Comparison of ENCODE assay signal across 8 mouse cellular contexts in the genomic region with DNA sequence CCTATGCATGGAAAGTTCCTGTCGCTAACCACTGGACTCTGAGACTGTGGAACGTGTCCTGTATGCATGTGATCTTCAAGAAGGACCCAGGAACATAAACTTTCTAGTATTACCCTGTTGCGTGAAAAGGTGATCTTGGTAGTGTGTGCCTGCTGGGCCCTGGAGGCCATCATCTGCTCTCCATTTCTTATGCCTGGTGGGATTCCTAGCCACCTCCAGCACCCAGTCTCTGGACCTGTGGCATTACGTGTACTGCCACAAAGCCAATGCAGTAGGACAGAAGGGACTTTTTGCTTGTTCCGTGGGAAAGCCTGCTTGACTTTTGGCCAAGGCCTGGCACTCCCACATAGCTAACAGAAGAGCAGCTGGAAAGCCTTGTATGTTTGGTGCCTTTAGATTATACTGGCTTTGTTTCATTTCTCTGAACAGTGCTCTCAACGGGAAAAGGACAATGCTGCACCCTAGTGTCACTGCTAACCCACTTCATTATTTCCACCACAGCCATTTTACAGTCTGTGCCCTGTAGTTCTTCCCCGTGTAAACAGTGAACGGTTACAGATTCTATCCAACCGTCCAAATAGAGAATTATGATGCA. TPM values are rescaled to one million over a fixed set of nuclear protein-coding genes. Genes with fewer than 3 reads are reported as not detected.
DNase-seq lines count a peak whose midpoint lies in the region; ATAC-seq and TF ChIP-seq lines count a peak whose summit lies in the region.

No protein-coding gene starts in this region.

- H3K9me3 ChIP-seq in MEL (replicated peaks; ENCODE audit: insufficient read depth, low read length): no peaks in the 10 kb centered on the region
- no peaks in the 10 kb centered on the region for H3K9me3 ChIP-seq in forebrain, postnatal 0 days (ENCODE audit: low read length)
- no peaks in the 10 kb centered on the region for H3K9me3 ChIP-seq in intestine, embryonic 16.5 days (ENCODE audit: control insufficient read depth, low read length)
- no peaks in the 10 kb centered on the region for H3K9me3 ChIP-seq in neural tube, embryonic 12.5 days

- H3K36me3 ChIP-seq in MEL (ENCODE audit: control insufficient read depth in 1 of 2, insufficient read depth in 2 of 2, low read length in 2 of 2): peaks cover 37 to 68% of the 10 kb centered on the region in 2 experiments
- H3K36me3 ChIP-seq in forebrain, postnatal 0 days (ENCODE audit: insufficient read depth): no peaks in the 10 kb centered on the region
- no peaks in the 10 kb centered on the region for H3K36me3 ChIP-seq in intestine, embryonic 16.5 days (ENCODE audit: control insufficient read depth, insufficient read depth, low read length)
- 0 out of 2 replicates have a peak, but pooled peaks cover 3% of the 10 kb centered on the region for H3K36me3 ChIP-seq in neural tube, embryonic 12.5 days

- intact Hi-C loops in left cerebral cortex, postnatal 25 days (cut with DNase I): loop anchor here (2.0 to 5.0 kb wide), 3 partner anchors 172 to 366 kb away; no protein-coding TSS in a partner anchor

- H3K9ac ChIP-seq in MEL (ENCODE audit: control insufficient read depth, low read depth, low read length, poor library complexity, severe bottlenecking): peak overlapping the region; percentile 32; the same call in 1 of the 2 replicates
- H3K9ac ChIP-seq in forebrain, postnatal 0 days: no peak overlapping the region
- H3K9ac ChIP-seq in intestine, embryonic 16.5 days (ENCODE audit: low read depth, low read length): peak overlapping the region; percentile 11; the same call in 1 of the 2 replicates
- H3K9ac ChIP-seq in neural tube, embryonic 12.5 days: no peak overlapping the region

- H3K79me2 ChIP-seq in MEL (ENCODE audit: control insufficient read depth, insufficient read depth, low read length, poor library complexity): peaks cover 12% of the 10 kb centered on the region; the same call in 1 of the 2 replicates

- TF ChIP-seq POLR2A in MEL (IDR thresholded peaks at IDR 0.05; ENCODE audit: control insufficient read depth in 1 of 2, insufficient read depth in 1 of 2, low read depth in 1 of 2, low read length in 2 of 2, poor library complexity in 1 of 2): peak in 1 of 2 experiments; percentile 46; a peak in 1 of 4 replicates

- peak overlapping the region; percentile 91; the same call in 1 of the 2 replicates for H3K27ac ChIP-seq in MEL (ENCODE audit: control insufficient read depth, low read depth, low read length)
- H3K27ac ChIP-seq in forebrain, postnatal 0 days (ENCODE audit: low read depth, low read length): no peak overlapping the region
- H3K27ac ChIP-seq in intestine, embryonic 16.5 days (ENCODE audit: low read length): no peak overlapping the region; the same call in 1 of the 2 replicates
- H3K27ac ChIP-seq in neural tube, embryonic 12.5 days: no peak overlapping the region

- DNase-seq in cerebellum, postnatal 14 days: peak; percentile 63 to 65
- no peak for DNase-seq in cerebellum, adult 9-10 months
- DNase-seq in MEL (ENCODE audit: low read depth, low spot score): no peak
- DNase-seq in forebrain, postnatal 0 days: peak; percentile 84
- DNase-seq in left cerebral cortex, postnatal 25 days (ENCODE audit: low spot score in 2 of 2): peak; percentile 49 to 70
- peak; percentile 42 for DNase-seq in thymus, postnatal 25 days

- peak; percentile 61 for TF ChIP-seq RAD21 in MEL (IDR thresholded peaks at IDR 0.05; ENCODE audit: low read depth, low read length)

- WGBS in forebrain, postnatal 0 days: 41% methylated on average over 9 of the region's 9 CpGs
- 44% methylated on average over 9 of the region's 9 CpGs for WGBS in intestine, embryonic 16.5 days
- WGBS in neural tube, embryonic 12.5 days: 72% methylated on average over 9 of the region's 9 CpGs

- H3K4me3 ChIP-seq in MEL (ENCODE audit: control insufficient read depth in 1 of 2, insufficient read depth in 1 of 2, low read depth in 2 of 2, low read length in 2 of 2): peak overlapping the region in 1 of 2 experiments; percentile 56; a peak in 2 of 4 replicates
- H3K4me3 ChIP-seq in forebrain, postnatal 0 days (ENCODE audit: low read depth, low read length): no peak overlapping the region
- H3K4me3 ChIP-seq in intestine, embryonic 16.5 days (ENCODE audit: low read length): no peak overlapping the region
- H3K4me3 ChIP-seq in neural tube, embryonic 12.5 days: no peak overlapping the region

- no peaks in the 10 kb centered on the region for H3K27me3 ChIP-seq in MEL (ENCODE audit: control insufficient read depth in 1 of 2, insufficient read depth in 2 of 2, low read length in 2 of 2)
- H3K27me3 ChIP-seq in forebrain, postnatal 0 days (ENCODE audit: insufficient read depth, low read length): no peaks in the 10 kb centered on the region
- no peaks in the 10 kb centered on the region for H3K27me3 ChIP-seq in intestine, embryonic 16.5 days (replicated peaks; ENCODE audit: control insufficient read depth, insufficient read depth, low read length)
- no peaks in the 10 kb centered on the region for H3K27me3 ChIP-seq in neural tube, embryonic 12.5 days (replicated peaks)

- TF ChIP-seq EP300 in MEL (IDR thresholded peaks at IDR 0.05; ENCODE audit: low read depth in 1 of 2, low read length in 2 of 2): no peak

- no peak overlapping the region for H3K4me2 ChIP-seq in forebrain, postnatal 0 days (ENCODE audit: low read depth)
- no peak overlapping the region for H3K4me2 ChIP-seq in intestine, embryonic 16.5 days (ENCODE audit: low read depth, low read length)
- H3K4me2 ChIP-seq in neural tube, embryonic 12.5 days (replicated peaks): no peak overlapping the region

- peaks cover 32 to 36% of the 10 kb centered on the region in 2 experiments for H3K4me1 ChIP-seq in MEL (ENCODE audit: control insufficient read depth in 1 of 2, insufficient read depth in 2 of 2, low read length in 2 of 2)
- H3K4me1 ChIP-seq in forebrain, postnatal 0 days (ENCODE audit: insufficient read depth): 0 out of 2 replicates have a peak, but pooled peaks cover 2% of the 10 kb centered on the region
- H3K4me1 ChIP-seq in intestine, embryonic 16.5 days (ENCODE audit: control insufficient read depth, insufficient read depth, low read length): peaks cover 5% of the 10 kb centered on the region; the same call in 1 of the 2 replicates
- 0 out of 2 replicates have a peak, but pooled peaks cover 5% of the 10 kb centered on the region for H3K4me1 ChIP-seq in neural tube, embryonic 12.5 days

- ATAC-seq in forebrain, postnatal 0 days: peak; percentile 93
- ATAC-seq in intestine, embryonic 16.5 days: peak; percentile 60
- ATAC-seq in neural tube, embryonic 12.5 days (ENCODE audit: low FRiP score, low read depth): peak; percentile 32

- TF ChIP-seq CTCF in MEL (IDR thresholded peaks at IDR 0.05 in 2 of 3, conservative IDR thresholded peaks at IDR 0.05 in 1 of 3; ENCODE audit: control insufficient read depth in 1 of 3, insufficient read depth in 1 of 3, low read depth in 2 of 3, low read length in 3 of 3, poor library complexity in 1 of 3, severe bottlenecking in 1 of 3): peak in 2 of 3 experiments; percentile 14 to 50; a peak in 2 of 6 replicates
- TF ChIP-seq CTCF in forebrain, postnatal 0 days (IDR thresholded peaks at IDR 0.05; ENCODE audit: low read depth): peak; percentile 84

TF ChIP-seq in MEL, 35 proteins besides CTCF, POLR2A, EP300 and RAD21:
- TF ChIP-seq ZC3H11A (IDR thresholded peaks at IDR 0.05; ENCODE audit: low read depth, low read length): peak; percentile 26; the same call in 1 of the 2 replicates
- TF ChIP-seq E2F4 (IDR thresholded peaks at IDR 0.05; ENCODE audit: borderline replicate concordance, low read depth, low read length): no peak
- no peak for TF ChIP-seq TBP (IDR thresholded peaks at IDR 0.05; ENCODE audit: low read depth, low read length)
- peak; percentile 46 for TF ChIP-seq SMC3 (IDR thresholded peaks at IDR 0.05; ENCODE audit: low read depth, low read length)
- no peak for TF ChIP-seq MAZ (IDR thresholded peaks at IDR 0.05; ENCODE audit: low read depth, low read length)
- TF ChIP-seq TAL1 (IDR thresholded peaks at IDR 0.05; ENCODE audit: low read length): no peak
- TF ChIP-seq MXI1 (IDR thresholded peaks at IDR 0.05; ENCODE audit: low read depth, low read length): no peak
- TF ChIP-seq ETS1 (IDR thresholded peaks at IDR 0.05; ENCODE audit: low read depth, low read length): 0 out of 2 replicates have a peak, but pooled peaks have one; percentile 13
- TF ChIP-seq KAT2A (conservative IDR thresholded peaks at IDR 0.05; ENCODE audit: low read depth, low read length): no peak
- TF ChIP-seq POLR2AphosphoS2 (IDR thresholded peaks at IDR 0.05; ENCODE audit: low read length): 0 out of 2 replicates have a peak, but pooled peaks have one; percentile 11

RNA-seq across cellular contexts. Expression of gene Fam133b, which starts 27.1 kb away (rescaled TPM):
- total RNA-seq in MEL (2012; rRNA removed): 36.2 and 39.4 TPM in 2 replicates
- 10 to 100 TPM in 1 of 2 experiments, not detected in 1; 56.0 TPM for polyA plus RNA-seq in MEL (2012; ENCODE audit: insufficient read depth in 1 of 2, insufficient read length in 2 of 2, low read depth in 1 of 2, low replicate concordance in 2 of 2, missing spikeins in 1 of 2)
- 36.5 and 41.5 TPM in 2 replicates for total RNA-seq in forebrain, postnatal 0 days (2014; rRNA removed)
- polyA plus RNA-seq in forebrain, postnatal 0 days (2015; fragmentation: Nextera tagmentation; extraction: Ambion mirVana): 21.9 and 22.9 TPM in 2 replicates
- 17.6 and 18.7 TPM in 2 replicates for polyA plus RNA-seq in intestine, embryonic 16.5 days (2015; fragmentation: Nextera tagmentation; extraction: Ambion mirVana)
- 10 to 100 TPM; 38.1 to 41.7 TPM for total RNA-seq in left cerebral cortex, postnatal 25 days (2021)
- polyA plus RNA-seq in neural tube, embryonic 12.5 days (2016; fragmentation: Nextera tagmentation; extraction: Ambion mirVana): 31.6 and 35.1 TPM in 2 replicates

RNA-seq across cellular contexts. Expression of gene 1700109H08Rik, which starts 54.8 kb away (rescaled TPM):
- total RNA-seq in MEL (2012; rRNA removed): 1.6 and 1.9 TPM in 2 replicates
- polyA plus RNA-seq in MEL (2012; ENCODE audit: insufficient read depth in 1 of 2, insufficient read length in 2 of 2, low read depth in 1 of 2, low replicate concordance in 2 of 2, missing spikeins in 1 of 2): 1 to 10 TPM in 1 of 2 experiments, not detected in 1; 4.2 TPM
- total RNA-seq in forebrain, postnatal 0 days (2014; rRNA removed): 4.9 and 5.2 TPM in 2 replicates
- polyA plus RNA-seq in forebrain, postnatal 0 days (2015; fragmentation: Nextera tagmentation; extraction: Ambion mirVana): 0.69 and 1.1 TPM in 2 replicates
- polyA plus RNA-seq in intestine, embryonic 16.5 days (2015; fragmentation: Nextera tagmentation; extraction: Ambion mirVana): 1.2 and 1.3 TPM in 2 replicates
- total RNA-seq in left cerebral cortex, postnatal 25 days (2021): 1 to 10 TPM; 3.3 to 3.9 TPM
- 3.7 and 4.1 TPM in 2 replicates for polyA plus RNA-seq in neural tube, embryonic 12.5 days (2016; fragmentation: Nextera tagmentation; extraction: Ambion mirVana)

Comparison
In these comparisons a context has a peak if more than half of its experiments do, and no peak if none do; other contexts are left out.
1. DNase-seq: peak in cerebellum, postnatal 14 days (2 of 2), forebrain, postnatal 0 days (single experiment), left cerebral cortex, postnatal 25 days (2 of 2) and thymus, postnatal 25 days (single experiment); none in cerebellum, adult 9-10 months (single experiment) and MEL (single experiment).
2. H3K9ac ChIP-seq: peak in MEL (single experiment) and intestine, embryonic 16.5 days (single experiment); none in forebrain, postnatal 0 days (single experiment) and neural tube, embryonic 12.5 days (single experiment).
3. ATAC-seq: peak in every context shown above with its lines; median percentile 93 in forebrain, postnatal 0 days; 60 in intestine, embryonic 16.5 days; 32 in neural tube, embryonic 12.5 days.